15 mouse cellular contexts compared by ENCODE assay signal in genomic region chr6:95611059-95611458, GRCm38 (mm10).
"Had no signal": no experiment of that assay in that cellular context is flagged by ENCODE, and none has a peak within 500 bp of the region (broad histone marks: within the 10 kb centered on the region; RNA-seq: fewer than 3 reads in every experiment).

No protein-coding gene starts in this region.

- H3K36me3 ChIP-seq: midbrain, embryonic 13.5 days; midbrain, embryonic 15.5 days; neural tube, embryonic 12.5 days; stomach, embryonic 15.5 days had no signal

- H3K27me3 ChIP-seq: megakaryocyte, embryonic 14.5 days; midbrain, embryonic 13.5 days; midbrain, embryonic 15.5 days; neural tube, embryonic 12.5 days; stomach, embryonic 15.5 days had no signal

- H3K4me1 ChIP-seq: midbrain, embryonic 15.5 days; neural tube, embryonic 12.5 days; stomach, embryonic 15.5 days had no signal

- H3K4me3 ChIP-seq: megakaryocyte, embryonic 14.5 days; midbrain, embryonic 13.5 days; midbrain, embryonic 15.5 days; neural tube, embryonic 12.5 days; stomach, embryonic 15.5 days had no signal

- H3K27ac ChIP-seq: midbrain, embryonic 13.5 days; midbrain, embryonic 15.5 days; neural tube, embryonic 12.5 days; stomach, embryonic 15.5 days; stomach, postnatal 0 days had no signal

- H3K9me3 ChIP-seq: megakaryocyte, embryonic 14.5 days; midbrain, embryonic 13.5 days; midbrain, embryonic 15.5 days; neural tube, embryonic 12.5 days; stomach, embryonic 15.5 days had no signal

- H3K4me2 ChIP-seq: lung, embryonic 14.5 days; midbrain, embryonic 11.5 days; midbrain, embryonic 13.5 days; midbrain, embryonic 15.5 days; neural tube, embryonic 12.5 days; stomach, embryonic 15.5 days had no signal

- H3K9ac ChIP-seq: lung, embryonic 14.5 days; midbrain, embryonic 13.5 days; midbrain, embryonic 15.5 days; neural tube, embryonic 12.5 days; stomach, embryonic 15.5 days had no signal

- DNase-seq: lung, adult 18-20 months; lung, embryonic 14.5 days; lung, postnatal 10 days; lung, postnatal 4 days; right cerebral cortex, postnatal 14 days; thymus, adult 2 months; thymus, postnatal 25 days; thymus, postnatal 4 days had no signal

- ATAC-seq: midbrain, embryonic 13.5 days; midbrain, embryonic 15.5 days had no signal
